Mouse (Mus musculus) embryonic facial prominence, embryonic 10.5 days (tissue): ENCODE results near the gene 1600002K03Rik. TPM values are rescaled to one million over a fixed set of nuclear protein-coding genes. Genes with fewer than 3 reads are reported as not detected.

Experiments
- DNase-seq: peaks from one replicate; pipeline ENCODE4 v3.0.0-alpha.2; 2017; ENCODE audit warnings: low spot score
- H3K27ac ChIP-seq: fragments of 300-500 bp; sonication (generic); replicated peaks from 2 replicates; pipeline ENCODE4 v1.5.1; 2016; ENCODE audit warnings: mild to moderate bottlenecking
- H3K27me3 ChIP-seq: fragments of 300-500 bp; sonication (generic); replicated peaks from 2 replicates; pipeline ENCODE4 v1.6.1; 2016; ENCODE audit warnings: low read depth, mild to moderate bottlenecking; ENCODE audit not compliant: poor library complexity, severe bottlenecking
- H3K36me3 ChIP-seq: fragments of 300-500 bp; sonication (generic); replicated peaks from 2 replicates; pipeline ENCODE4 v1.6.1; 2016; ENCODE audit warnings: mild to moderate bottlenecking, moderate library complexity
- H3K4me1 ChIP-seq: fragments of 300-500 bp; sonication (generic); 2 replicates; pipeline ENCODE4 v1.6.1; 2016
- H3K4me3 ChIP-seq: fragments of 300-500 bp; sonication (generic); 2 replicates; pipeline ENCODE4 v1.5.1; 2016; ENCODE audit warnings: mild to moderate bottlenecking, moderate library complexity
- H3K9me3 ChIP-seq: fragments of 300-500 bp; sonication (generic); 2 replicates; pipeline ENCODE4 v1.6.1; 2016; ENCODE audit warnings: mild to moderate bottlenecking
- WGBS: fragments of 180-500 bp; shearing (Covaris S2); methylation state at CpG from one replicate; pipeline ENCODE4 v1.1.7; 2016; 5-methylcytosine and 5-hydroxymethylcytosine counted together
- polyA plus RNA-seq: library from polyadenylated mRNA; unstranded; fragments of >200 nt; fragmentation: Nextera tagmentation; extraction: Ambion mirVana; gene quantifications from 2 replicates; pipeline ENCODE4 v1.2.1, GENCODE M21; 2016

1600002K03Rik gene
- polyA plus RNA-seq, 1 experiment from 2014 or later: 12.0 TPM

GRCm38 (mm10) chr10:80151211-80152034 is 21.3 kb upstream of the 1600002K03Rik start:
- Histone ChIP-seq H3K4me1 (peaks cover 73% of the 10 kb centered on the region), H3K27me3 (no peaks in the 10 kb centered on the region), H3K4me3 (peak overlapping the region; percentile 99), H3K36me3 (peaks cover 78% of the 10 kb centered on the region), H3K27ac (peak overlapping the region; percentile 100), H3K9me3 (no peaks in the 10 kb centered on the region)
- peak; percentile 74 for DNase-seq
- WGBS: under 1% methylated on average over 26 of the region's 26 CpGs

GRCm38 (mm10) chr10:80152071-80152872 is 20.5 kb upstream of the 1600002K03Rik start:
- Histone ChIP-seq H3K36me3 (peaks cover 79% of the 10 kb centered on the region), H3K4me3 (peak overlapping the region; percentile 99), H3K4me1 (peaks cover 73% of the 10 kb centered on the region), H3K9me3 (no peaks in the 10 kb centered on the region), H3K27ac (peak overlapping the region; percentile 100), H3K27me3 (no peaks in the 10 kb centered on the region)
- peak; percentile 70 for DNase-seq
- WGBS: 6% methylated on average over 15 of the region's 15 CpGs

- peaks cover 84% of the 10 kb centered on the region for H3K36me3 ChIP-seq
- no peaks in the 10 kb centered on the region for H3K9me3 ChIP-seq
- H3K4me3 ChIP-seq: peak overlapping the region; percentile 99
- peaks cover 73% of the 10 kb centered on the region for H3K4me1 ChIP-seq
- no peaks in the 10 kb centered on the region for H3K27me3 ChIP-seq
- H3K27ac ChIP-seq: peak overlapping the region; percentile 100
- DNase-seq: no peak
- WGBS: 45% methylated on average over 3 of the region's 3 CpGs
Measured at GRCm38 (mm10) chr10:80152873-80153260, 19.9 kb upstream of the 1600002K03Rik start.

GRCm38 (mm10) chr10:80153713-80154112 is 19.0 kb upstream of the 1600002K03Rik start:
- Histone ChIP-seq H3K4me3 (peak overlapping the region; percentile 99), H3K27ac (peak overlapping the region; percentile 100)

GRCm38 (mm10) chr10:80154384-80154783 is 18.4 kb upstream of the 1600002K03Rik start:
- no peaks in the 10 kb centered on the region for H3K27me3 ChIP-seq
- no peak for DNase-seq
- no peak overlapping the region; the same call in 1 of the 2 replicates for H3K27ac ChIP-seq
- H3K4me3 ChIP-seq: peak overlapping the region; percentile 99
- peaks cover 93% of the 10 kb centered on the region for H3K36me3 ChIP-seq
- H3K4me1 ChIP-seq: peaks cover 81% of the 10 kb centered on the region
- 88% methylated on average over 7 of the region's 7 CpGs for WGBS
- no peaks in the 10 kb centered on the region for H3K9me3 ChIP-seq

More at GRCm38 (mm10) chr10:80153713-80154112, 19.0 kb upstream of the 1600002K03Rik start:
- Histone ChIP-seq H3K36me3 (peaks cover 92% of the 10 kb centered on the region), H3K9me3 (no peaks in the 10 kb centered on the region), H3K27me3 (no peaks in the 10 kb centered on the region), H3K4me1 (peaks cover 77% of the 10 kb centered on the region)
- WGBS: 85% methylated on average over 19 of the region's 19 CpGs
- no peak for DNase-seq

GRCm38 (mm10) chr10:80155277-80155676 is 17.5 kb upstream of the 1600002K03Rik start:
- peaks cover 90% of the 10 kb centered on the region for H3K4me1 ChIP-seq
- WGBS: 48% methylated on average over 1 of the region's 1 CpGs
- DNase-seq: no peak
- H3K9me3 ChIP-seq: no peaks in the 10 kb centered on the region
- H3K27ac ChIP-seq: peak overlapping the region; percentile 15; the same call in 1 of the 2 replicates
- peak overlapping the region; percentile 99 for H3K4me3 ChIP-seq
- H3K27me3 ChIP-seq: no peaks in the 10 kb centered on the region
- peaks cover 84% of the 10 kb centered on the region for H3K36me3 ChIP-seq

GRCm38 (mm10) chr10:80156002-80156751 is 16.6 kb upstream of the 1600002K03Rik start:
- Histone ChIP-seq H3K4me1 (peaks cover 99% of the 10 kb centered on the region), H3K36me3 (peaks cover 75% of the 10 kb centered on the region), H3K4me3 (peak overlapping the region; percentile 99), H3K27me3 (no peaks in the 10 kb centered on the region), H3K27ac (peak overlapping the region; percentile 57), H3K9me3 (no peaks in the 10 kb centered on the region)
- 86% methylated on average over 29 of the region's 29 CpGs for WGBS
- no peak for DNase-seq

- 60% methylated on average over 7 of the region's 7 CpGs for WGBS
- no peaks in the 10 kb centered on the region for H3K9me3 ChIP-seq
- peaks cover 100% of the 10 kb centered on the region for H3K4me1 ChIP-seq
- peak overlapping the region; percentile 99 for H3K4me3 ChIP-seq
- peaks cover 70% of the 10 kb centered on the region for H3K36me3 ChIP-seq
- DNase-seq: no peak
- no peak overlapping the region; the same call in 1 of the 2 replicates for H3K27ac ChIP-seq
- no peaks in the 10 kb centered on the region for H3K27me3 ChIP-seq
Measured at GRCm38 (mm10) chr10:80156752-80157053, 16.0 kb upstream of the 1600002K03Rik start.

GRCm38 (mm10) chr10:80157141-80157929 is 15.4 kb upstream of the 1600002K03Rik start:
- H3K9me3 ChIP-seq: no peaks in the 10 kb centered on the region
- peaks cover 64% of the 10 kb centered on the region for H3K36me3 ChIP-seq
- peak overlapping the region; percentile 61; the same call in 1 of the 2 replicates for H3K27ac ChIP-seq
- no peak for DNase-seq
- H3K4me3 ChIP-seq: peak overlapping the region; percentile 99
- peaks cover 100% of the 10 kb centered on the region for H3K4me1 ChIP-seq
- no peaks in the 10 kb centered on the region for H3K27me3 ChIP-seq
- 65% methylated on average over 15 of the region's 15 CpGs for WGBS

- Histone ChIP-seq H3K27ac (peak overlapping the region; percentile 94), H3K4me3 (peak overlapping the region; percentile 59), H3K4me1 (peaks cover 100% of the 10 kb centered on the region), H3K9me3 (no peaks in the 10 kb centered on the region), H3K36me3 (peaks cover 53% of the 10 kb centered on the region), H3K27me3 (no peaks in the 10 kb centered on the region)
- DNase-seq: peak; percentile 76
- WGBS: 13% methylated on average over 18 of the region's 18 CpGs
Measured at GRCm38 (mm10) chr10:80158307-80158986, 14.3 kb upstream of the 1600002K03Rik start.

GRCm38 (mm10) chr10:80159021-80159560 is 13.7 kb upstream of the 1600002K03Rik start:
- DNase-seq: peak; percentile 73
- WGBS: 7% methylated on average over 12 of the region's 12 CpGs
- Histone ChIP-seq H3K36me3 (peaks cover 46% of the 10 kb centered on the region), H3K4me1 (peaks cover 99% of the 10 kb centered on the region), H3K9me3 (no peaks in the 10 kb centered on the region), H3K27me3 (no peaks in the 10 kb centered on the region), H3K27ac (peak overlapping the region; percentile 94), H3K4me3 (peak overlapping the region; percentile 59)
